Mouse (Mus musculus) intestine, postnatal 0 days (tissue): ENCODE measurements around the gene Edn1. TPM values are rescaled to one million over a fixed set of nuclear protein-coding genes. Genes with fewer than 3 reads are reported as not detected.

Experiments used
- ATAC-seq: fragments of 200-750 bp; cut with Nextera tagmentation; 2 replicates; pipeline ENCODE4 v1.8.0; 2017; ENCODE audit warnings: mild to moderate bottlenecking, moderate TSS enrichment, moderate library complexity
- H3K27ac ChIP-seq: fragments of 300-500 bp; sonication (generic); 2 replicates; pipeline ENCODE4 v1.5.1; 2014; ENCODE audit warnings: mild to moderate bottlenecking, low read depth, low read length, moderate library complexity
- H3K27me3 ChIP-seq: fragments of 300-500 bp; sonication (generic); replicated peaks from 2 replicates; pipeline ENCODE4 v1.6.1; 2014; ENCODE audit warnings: low read length, mixed read lengths; ENCODE audit not compliant: control insufficient read depth, insufficient read depth
- H3K36me3 ChIP-seq: fragments of 300-500 bp; sonication (generic); 2 replicates; pipeline ENCODE4 v1.6.1; 2014; ENCODE audit warnings: mild to moderate bottlenecking, moderate library complexity; ENCODE audit not compliant: control insufficient read depth, insufficient read depth
- H3K4me1 ChIP-seq: fragments of 300-500 bp; sonication (generic); replicated peaks from 2 replicates; pipeline ENCODE4 v1.6.1; 2014; ENCODE audit warnings: antibody characterized with exemption, low read length, mixed read lengths; ENCODE audit not compliant: control insufficient read depth, insufficient read depth
- H3K4me2 ChIP-seq: fragments of 300-500 bp; sonication (generic); replicated peaks from 2 replicates; pipeline ENCODE4 v1.6.1; 2014; ENCODE audit warnings: low read depth, mild to moderate bottlenecking, moderate library complexity
- H3K4me3 ChIP-seq: fragments of 300-500 bp; sonication (generic); 2 replicates; pipeline ENCODE4 v1.5.1; 2014; ENCODE audit warnings: low read depth, low read length
- H3K9ac ChIP-seq: fragments of 300-500 bp; sonication (generic); 2 replicates; pipeline ENCODE4 v1.6.1; 2014; ENCODE audit warnings: mild to moderate bottlenecking, low read depth, low read length
- H3K9me3 ChIP-seq: fragments of 300-500 bp; sonication (generic); 2 replicates; pipeline ENCODE4 v1.6.1; 2016; ENCODE audit warnings: mixed run types; ENCODE audit not compliant: control insufficient read depth
- CTCF ChIP-seq: sonication (generic); IDR thresholded peaks from 2 replicates; pipeline ENCODE4 v1.5.1; 2016; ENCODE audit warnings: low read depth, mild to moderate bottlenecking, control low read depth, antibody characterized with exemption, moderate library complexity
- whole genome bisulfite sequencing: fragments of 180-500 bp; shearing (Covaris S2); extraction: QIAGEN DNeasy Blood & Tissue Kit; methylation state at CpG from one replicate; pipeline ENCODE4 v1.1.7; 2014; 5-methylcytosine and 5-hydroxymethylcytosine counted together
- polyA plus RNA-seq: library from polyadenylated mRNA; unstranded; fragments of >200 nt; fragmentation: Nextera tagmentation; extraction: Ambion mirVana; gene quantifications from 2 replicates; pipeline ENCODE4 v1.2.1, GENCODE M21; 2015

Edn1 gene
- polyA plus RNA-seq, 1 experiment from 2014 or later: 4.4 TPM

DNA sequence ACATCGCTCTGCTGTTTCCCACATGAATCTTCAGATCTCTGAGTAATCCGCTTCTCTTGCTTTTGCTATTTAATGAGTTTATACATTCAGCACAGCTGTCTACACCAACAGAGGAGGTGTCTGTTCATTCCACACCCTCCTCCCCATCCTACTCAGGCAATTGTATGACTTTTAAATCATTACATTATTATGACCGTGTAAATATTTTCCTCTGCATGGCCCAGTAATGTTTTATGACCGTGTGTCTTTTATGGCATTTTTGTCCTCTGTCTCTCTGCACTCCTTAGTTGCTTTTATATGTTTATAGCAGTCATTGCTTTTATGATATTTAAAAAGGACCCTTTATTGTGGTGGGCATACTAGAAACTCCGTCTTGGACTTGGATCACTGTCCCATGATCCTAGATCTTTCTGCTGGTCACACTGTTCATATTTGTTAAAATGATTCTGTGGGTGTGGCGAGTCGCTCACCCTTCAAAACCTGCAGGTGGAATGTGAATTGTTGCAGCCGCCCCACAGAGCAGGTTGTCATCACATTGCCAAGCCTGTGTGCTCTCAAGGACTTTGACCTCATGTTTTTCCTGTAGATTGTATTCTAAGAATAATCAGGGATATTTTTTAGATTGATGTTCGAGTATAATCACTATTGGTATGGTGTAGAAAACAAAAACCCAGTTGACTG, 24.4 kb upstream of the Edn1 start:
- WGBS: 36% methylated on average over 9 of the region's 9 CpGs
- H3K27ac ChIP-seq: no peak overlapping the region; the same call in 1 of the 2 replicates
- ATAC-seq: peak; percentile 92
- H3K36me3 ChIP-seq: no peaks in the 10 kb centered on the region
- peak overlapping the region; percentile 3; the same call in 1 of the 2 replicates for H3K4me2 ChIP-seq
- H3K27me3 ChIP-seq: no peaks in the 10 kb centered on the region
- 0 out of 2 replicates have a peak, but pooled peaks cover 4% of the 10 kb centered on the region for H3K4me1 ChIP-seq
- no peak for TF ChIP-seq CTCF
- H3K4me3 ChIP-seq: no peak overlapping the region
- H3K9ac ChIP-seq: no peak overlapping the region
- H3K9me3 ChIP-seq: no peaks in the 10 kb centered on the region

- H3K36me3 ChIP-seq: no peaks in the 10 kb centered on the region
- H3K27me3 ChIP-seq: no peaks in the 10 kb centered on the region
- 0 out of 2 replicates have a peak overlapping the region, but pooled peaks have one; percentile 3 for H3K4me2 ChIP-seq
- no peaks in the 10 kb centered on the region for H3K9me3 ChIP-seq
- 50% methylated on average over 2 of the region's 2 CpGs for WGBS
- H3K9ac ChIP-seq: no peak overlapping the region
- no peak overlapping the region for H3K4me3 ChIP-seq
- ATAC-seq: peak; percentile 46
- 0 out of 2 replicates have a peak, but pooled peaks cover 4% of the 10 kb centered on the region for H3K4me1 ChIP-seq
- no peak overlapping the region for H3K27ac ChIP-seq
- TF ChIP-seq CTCF: no peak
Observed at GRCm38 (mm10) chr13:42277751-42278150, 23.5 kb upstream of the Edn1 start.

DNA sequence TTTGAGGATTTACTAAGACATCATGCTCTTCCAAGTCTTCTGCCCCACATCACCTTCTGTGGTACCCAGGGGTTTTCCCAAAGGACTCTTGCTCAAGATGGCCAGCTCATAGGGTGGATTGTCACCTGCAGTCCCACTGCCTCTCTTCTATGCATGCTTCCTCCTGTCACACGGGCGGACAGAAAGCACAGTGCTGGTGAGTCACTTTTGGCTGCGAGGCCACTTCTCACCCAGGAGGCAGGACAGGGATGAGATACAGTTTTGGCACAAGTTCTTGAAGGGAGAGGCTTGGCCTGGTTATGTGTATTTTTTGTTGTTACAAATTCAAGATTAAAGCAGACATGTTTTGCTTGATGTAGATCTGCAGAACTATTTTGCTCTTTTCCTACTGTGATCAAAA, 15.4 kb upstream of the Edn1 start:
- Histone ChIP-seq H3K4me1 (no peaks in the 10 kb centered on the region), H3K36me3 (no peaks in the 10 kb centered on the region), H3K27ac (no peak overlapping the region), H3K9me3 (no peaks in the 10 kb centered on the region), H3K9ac (no peak overlapping the region), H3K27me3 (no peaks in the 10 kb centered on the region), H3K4me2 (no peak overlapping the region), H3K4me3 (no peak overlapping the region)
- TF ChIP-seq CTCF: no peak
- 69% methylated on average over 3 of the region's 3 CpGs for WGBS
- no peak for ATAC-seq

GRCm38 (mm10) chr13:42286768-42287167, 14.5 kb upstream of the Edn1 start:
- no peak for ATAC-seq

DNA sequence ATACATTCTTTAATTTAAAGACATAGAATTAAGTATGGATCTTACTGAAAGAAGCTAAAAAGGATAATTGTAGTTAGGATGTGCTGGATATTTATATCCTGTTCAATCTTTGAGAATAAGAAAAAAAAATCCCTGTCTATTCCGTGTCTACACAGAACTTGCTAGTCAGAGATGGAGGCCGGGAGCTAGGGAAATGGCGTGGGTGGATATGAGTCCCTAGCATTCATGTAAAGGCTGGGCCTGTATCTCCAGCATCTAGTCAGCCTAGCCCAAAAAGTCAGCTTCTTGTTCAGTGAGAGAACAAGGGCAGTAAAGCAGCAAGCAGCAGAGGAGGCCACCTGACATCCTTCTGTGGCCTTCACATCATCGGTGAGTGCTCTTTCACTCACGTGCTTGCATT, 8.7 kb upstream of the Edn1 start:
- Histone ChIP-seq H3K9me3 (no peaks in the 10 kb centered on the region), H3K36me3 (no peaks in the 10 kb centered on the region), H3K9ac (no peak overlapping the region), H3K27me3 (no peaks in the 10 kb centered on the region), H3K4me1 (no peaks in the 10 kb centered on the region), H3K27ac (no peak overlapping the region), H3K4me3 (no peak overlapping the region), H3K4me2 (no peak overlapping the region)
- no peak for TF ChIP-seq CTCF
- ATAC-seq: no peak
- WGBS: 68% methylated on average over 5 of the region's 5 CpGs

More at GRCm38 (mm10) chr13:42286768-42287167, 14.5 kb upstream of the Edn1 start:
- H3K27ac ChIP-seq: no peak overlapping the region
- no peaks in the 10 kb centered on the region for H3K9me3 ChIP-seq
- H3K27me3 ChIP-seq: no peaks in the 10 kb centered on the region
- no peak overlapping the region for H3K9ac ChIP-seq
- no peak for TF ChIP-seq CTCF
- H3K4me2 ChIP-seq: no peak overlapping the region
- no peaks in the 10 kb centered on the region for H3K36me3 ChIP-seq
- H3K4me1 ChIP-seq: no peaks in the 10 kb centered on the region
- WGBS: 58% methylated on average over 4 of the region's 4 CpGs
- no peak overlapping the region for H3K4me3 ChIP-seq

GRCm38 (mm10) chr13:42298302-42298701, 3.0 kb upstream of the Edn1 start:
- TF ChIP-seq CTCF: no peak
- H3K27ac ChIP-seq: no peak overlapping the region
- H3K36me3 ChIP-seq: no peaks in the 10 kb centered on the region
- H3K4me3 ChIP-seq: no peak overlapping the region
- no peaks in the 10 kb centered on the region for H3K9me3 ChIP-seq
- no peak for ATAC-seq
- 51% methylated on average over 8 of the region's 8 CpGs for WGBS
- no peaks in the 10 kb centered on the region for H3K4me1 ChIP-seq
- no peak overlapping the region for H3K4me2 ChIP-seq
- no peaks in the 10 kb centered on the region for H3K27me3 ChIP-seq
- no peak overlapping the region for H3K9ac ChIP-seq
